Mouse (Mus musculus) limb, embryonic 15.5 days (tissue): ENCODE measurements around the gene 3830406C13Rik. TPM values are rescaled to one million over a fixed set of nuclear protein-coding genes. Genes with fewer than 3 reads are reported as not detected.
A peak's percentile ranks its signal among the peaks of the same experiment; 100 is the strongest.
"Not testable (repeated sequence)": the region's sequence is repeated elsewhere in the genome, so short reads cannot be mapped to it uniquely, and the experiment has no call there.

Source experiments
- ATAC-seq: fragments of 200-750 bp; cut with Nextera tagmentation; 2 replicates; pipeline ENCODE4 v1.8.0; 2017; ENCODE audit warnings: low read depth, moderate TSS enrichment; ENCODE audit not compliant: insufficient number of reproducible peaks, low FRiP score, low TSS enrichment
- H3K27ac ChIP-seq: fragments of 300-500 bp; sonication (generic); 2 replicates; pipeline ENCODE4 v1.5.1; 2015; ENCODE audit warnings: moderate library complexity, mild to moderate bottlenecking, inconsistent platforms
- H3K27me3 ChIP-seq: fragments of 300-500 bp; sonication (generic); 2 replicates; pipeline ENCODE4 v1.6.1; 2015; ENCODE audit warnings: inconsistent platforms
- H3K36me3 ChIP-seq: fragments of 300-500 bp; sonication (generic); 2 replicates; pipeline ENCODE4 v1.6.1; 2015; ENCODE audit warnings: inconsistent platforms
- H3K4me1 ChIP-seq: fragments of 300-500 bp; sonication (generic); 2 replicates; pipeline ENCODE4 v1.6.1; 2015; ENCODE audit warnings: inconsistent platforms
- H3K4me2 ChIP-seq: fragments of 300-500 bp; sonication (generic); 2 replicates; pipeline ENCODE4 v1.6.1; 2015; ENCODE audit warnings: mild to moderate bottlenecking, inconsistent platforms
- H3K4me3 ChIP-seq: fragments of 300-500 bp; sonication (generic); 2 replicates; pipeline ENCODE4 v1.5.1; 2015; ENCODE audit warnings: mild to moderate bottlenecking, inconsistent platforms
- H3K9ac ChIP-seq: fragments of 300-500 bp; sonication (generic); 2 replicates; pipeline ENCODE4 v1.6.1; 2015; ENCODE audit warnings: inconsistent platforms
- H3K9me3 ChIP-seq: fragments of 300-500 bp; sonication (generic); 2 replicates; pipeline ENCODE4 v1.6.1; 2016; ENCODE audit warnings: inconsistent platforms
- WGBS: fragments of 180-500 bp; shearing (Covaris S2); methylation state at CpG from one replicate; pipeline ENCODE4 v1.1.7; 2015; 5-methylcytosine and 5-hydroxymethylcytosine counted together
- polyA plus RNA-seq: library from polyadenylated mRNA; unstranded; fragments of >200 nt; fragmentation: Nextera tagmentation; extraction: Ambion mirVana; gene quantifications from 2 replicates; pipeline ENCODE4 v1.2.1, GENCODE M21; 2015

Gene 3830406C13Rik
- 52.2 and 52.7 TPM in 2 replicates for polyA plus RNA-seq

DNA sequence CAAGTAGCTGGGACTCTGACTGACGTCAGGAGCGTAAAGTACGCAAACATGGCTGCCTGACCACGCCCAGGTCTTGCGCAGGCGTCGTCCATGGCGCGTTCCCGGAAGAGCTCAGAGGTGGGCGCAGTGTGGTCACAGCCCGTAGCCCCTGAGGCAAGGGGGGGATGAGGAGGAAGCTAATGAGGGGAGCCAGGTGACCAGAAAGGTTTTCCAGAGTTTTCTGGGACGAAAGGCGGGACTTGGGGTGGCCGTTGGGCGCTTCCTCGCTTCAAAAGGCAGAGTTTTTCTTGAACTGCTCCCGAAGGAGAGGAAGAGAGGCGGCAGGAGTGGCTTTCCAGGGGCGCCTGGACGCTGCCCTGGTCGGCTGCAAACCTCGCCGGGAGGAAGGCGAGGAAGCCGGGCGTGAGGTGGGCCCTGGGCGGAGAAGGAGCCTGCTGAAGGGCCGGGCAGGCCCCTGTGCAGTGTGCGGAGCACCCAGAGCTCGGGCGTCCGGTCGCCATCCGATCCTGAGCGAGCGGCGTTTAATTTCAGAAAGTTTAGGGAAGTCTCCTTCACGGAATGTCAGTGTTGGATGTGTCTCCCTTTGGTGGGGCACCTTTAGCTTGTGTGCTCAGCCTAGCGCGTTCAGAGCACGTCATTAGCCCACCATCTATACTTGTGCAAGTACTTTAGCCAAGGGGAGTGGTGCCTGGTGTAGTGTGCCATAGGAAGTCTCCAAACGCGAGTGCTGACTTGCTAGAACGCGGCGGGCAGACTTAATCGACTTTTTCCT is at the start of gene 3830406C13Rik:
TSS of gene 3830406C13Rik (plus strand) at position 33 of the 772 bp plus-strand sequence.
- Histone ChIP-seq H3K4me2 (peak within 1 kb of the TSS; percentile 49), H3K27ac (peak within 1 kb of the TSS; percentile 95), H3K9me3 (no peaks in the 10 kb centered on the region), H3K4me1 (no peaks in the 10 kb centered on the region), H3K36me3 (0 out of 2 replicates have a peak, but pooled peaks cover 8% of the 10 kb centered on the region), H3K4me3 (peak within 1 kb of the TSS; percentile 71), H3K27me3 (no peaks in the 10 kb centered on the region), H3K9ac (peak within 1 kb of the TSS; percentile 74)
- peak; percentile 95 for ATAC-seq
- under 1% methylated on average over 48 of the region's 48 CpGs for WGBS

GRCm38 (mm10) chr14:12243726-12244125 is 40.2 kb upstream of the 3830406C13Rik start:
- Histone ChIP-seq H3K36me3 (no peaks in the 10 kb centered on the region), H3K4me3 (no peak overlapping the region), H3K4me2 (no peak overlapping the region), H3K27me3 (no peaks in the 10 kb centered on the region), H3K9me3 (no peaks in the 10 kb centered on the region), H3K9ac (no peak overlapping the region), H3K27ac (no peak overlapping the region), H3K4me1 (no peaks in the 10 kb centered on the region)
- no peak for ATAC-seq
- whole genome bisulfite sequencing = 63% methylated on average over 4 of the region's 4 CpGs

DNA sequence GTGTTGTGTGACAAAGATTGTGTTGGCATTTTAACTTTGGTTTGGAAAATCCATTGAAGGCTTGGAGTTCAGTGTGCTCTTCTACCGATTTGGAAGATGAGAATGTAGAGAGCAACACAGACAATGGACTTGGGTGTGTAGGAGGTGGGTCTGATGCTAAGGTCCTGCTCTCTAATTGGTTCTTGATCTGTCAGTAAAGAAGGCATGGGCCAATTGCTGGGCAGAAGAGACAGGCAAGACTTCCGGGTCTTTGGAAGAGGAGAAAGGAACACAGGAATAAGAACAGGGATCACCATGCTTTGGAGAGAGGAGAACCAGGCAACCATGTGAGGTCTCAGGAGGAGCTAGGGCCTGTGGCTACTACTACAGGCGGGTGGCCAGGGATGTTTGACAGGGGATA is 7.9 kb upstream of the 3830406C13Rik start:
- Histone ChIP-seq H3K9me3 (no peaks in the 10 kb centered on the region), H3K36me3 (no peaks in the 10 kb centered on the region), H3K27me3 (no peaks in the 10 kb centered on the region), H3K4me1 (no peaks in the 10 kb centered on the region), H3K4me2 (no peak overlapping the region), H3K4me3 (no peak overlapping the region), H3K9ac (no peak overlapping the region), H3K27ac (no peak overlapping the region)
- no peak for ATAC-seq
- WGBS = 64% methylated on average over 3 of the region's 3 CpGs

- Histone ChIP-seq H3K36me3 (0 out of 2 replicates have a peak, but pooled peaks cover 4% of the 10 kb centered on the region), H3K9ac (peak within 1 kb of the TSS; percentile 74), H3K27me3 (no peaks in the 10 kb centered on the region), H3K27ac (peak within 1 kb of the TSS; percentile 95), H3K4me1 (no peaks in the 10 kb centered on the region), H3K4me3 (peak within 1 kb of the TSS; percentile 71), H3K9me3 (no peaks in the 10 kb centered on the region), H3K4me2 (peak within 1 kb of the TSS; percentile 49)
- WGBS = 77% methylated on average over 6 of the region's 6 CpGs
- ATAC-seq = no peak
These were observed 332 bp upstream of the 3830406C13Rik start, which contains the start of gene Gm49355 for GRCm38 (mm10) chr14:12283641-12284040. Gene Gm49355 (plus strand): TSS chr14:12283976.

GRCm38 (mm10) chr14:12289747-12290146 is 5.8 kb downstream of the 3830406C13Rik start:
- H3K27me3 ChIP-seq, H3K4me2 ChIP-seq, H3K9me3 ChIP-seq, H3K27ac ChIP-seq, H3K36me3 ChIP-seq, H3K4me3 ChIP-seq, ATAC-seq, H3K4me1 ChIP-seq, H3K9ac ChIP-seq: not testable (repeated sequence)

- 86% methylated on average over 7 of the region's 7 CpGs for WGBS
- Histone ChIP-seq H3K27me3 (no peaks in the 10 kb centered on the region), H3K4me2 (no peak overlapping the region), H3K9ac (no peak overlapping the region), H3K27ac (no peak overlapping the region), H3K4me1 (no peaks in the 10 kb centered on the region), H3K9me3 (no peaks in the 10 kb centered on the region), H3K4me3 (no peak overlapping the region), H3K36me3 (peaks cover 6% of the 10 kb centered on the region)
- ATAC-seq = no peak
These were observed 12.4 kb downstream of the 3830406C13Rik start for GRCm38 (mm10) chr14:12296391-12296790.

- Histone ChIP-seq H3K36me3 (peaks cover 6% of the 10 kb centered on the region), H3K9ac (no peak overlapping the region), H3K9me3 (no peaks in the 10 kb centered on the region), H3K4me2 (no peak overlapping the region), H3K4me1 (no peaks in the 10 kb centered on the region), H3K4me3 (no peak overlapping the region), H3K27ac (no peak overlapping the region), H3K27me3 (no peaks in the 10 kb centered on the region)
- ATAC-seq = no peak
These were observed 15.2 kb downstream of the 3830406C13Rik start for GRCm38 (mm10) chr14:12299171-12299570.

DNA sequence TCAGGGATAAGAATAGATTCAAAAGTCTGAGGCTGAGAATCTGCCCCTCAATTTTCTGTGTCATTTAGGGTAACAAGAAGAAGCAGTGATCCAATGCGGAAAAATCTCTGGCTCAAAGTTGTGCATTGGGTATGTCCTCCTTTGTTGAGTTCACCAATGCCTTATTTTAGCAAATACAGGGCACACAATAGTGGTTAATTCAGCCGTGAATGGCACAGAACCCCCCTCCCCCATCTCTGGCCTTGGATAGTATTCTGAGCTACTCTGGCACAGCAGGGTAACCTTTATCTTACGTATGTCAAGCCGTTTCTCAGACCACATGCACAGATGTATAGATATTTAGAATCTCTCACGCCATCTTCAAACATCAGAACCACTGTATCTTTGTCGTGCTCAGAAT is 15.7 kb downstream of the 3830406C13Rik start:
- H3K4me1 ChIP-seq = no peaks in the 10 kb centered on the region
- no peaks in the 10 kb centered on the region for H3K27me3 ChIP-seq
- no peaks in the 10 kb centered on the region for H3K9me3 ChIP-seq
- H3K36me3 ChIP-seq = peaks cover 6% of the 10 kb centered on the region
- H3K4me2 ChIP-seq = no peak overlapping the region
- no peak overlapping the region for H3K9ac ChIP-seq
- no peak for ATAC-seq
- 82% methylated on average over 6 of the region's 6 CpGs for WGBS
- H3K4me3 ChIP-seq = no peak overlapping the region
- H3K27ac ChIP-seq = no peak overlapping the region

GRCm38 (mm10) chr14:12300275-12300674 is 16.3 kb downstream of the 3830406C13Rik start:
- H3K4me3 ChIP-seq = no peak overlapping the region
- no peak overlapping the region for H3K27ac ChIP-seq
- ATAC-seq = no peak
- no peaks in the 10 kb centered on the region for H3K27me3 ChIP-seq
- H3K4me1 ChIP-seq = no peaks in the 10 kb centered on the region
- peaks cover 6% of the 10 kb centered on the region for H3K36me3 ChIP-seq
- H3K9ac ChIP-seq = no peak overlapping the region
- 66% methylated on average over 4 of the region's 4 CpGs for WGBS
- no peak overlapping the region for H3K4me2 ChIP-seq
- no peaks in the 10 kb centered on the region for H3K9me3 ChIP-seq

DNA sequence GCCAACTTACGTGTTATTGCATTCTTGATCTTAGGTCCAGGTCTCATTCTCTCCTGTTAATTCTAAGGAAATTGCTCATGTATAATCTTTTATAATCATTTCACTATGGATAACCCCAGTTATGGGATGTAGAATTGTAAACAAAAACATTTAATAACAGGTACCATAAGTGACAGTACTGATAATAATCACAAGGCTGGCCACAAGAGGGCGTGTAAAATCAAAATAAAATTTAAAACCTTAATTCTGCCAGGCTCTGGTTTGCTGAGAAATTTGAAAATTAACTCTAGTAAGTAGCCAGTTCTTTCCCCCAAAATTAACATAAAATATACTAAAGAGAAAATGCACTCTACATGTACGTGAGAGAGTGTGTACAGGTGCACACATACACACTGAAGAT is 16.7 kb downstream of the 3830406C13Rik start:
- H3K4me2 ChIP-seq = no peak overlapping the region
- 68% methylated on average over 3 of the region's 3 CpGs for WGBS

GRCm38 (mm10) chr14:12303106-12303505 is 19.1 kb downstream of the 3830406C13Rik start:
- ATAC-seq = no peak
- H3K27me3 ChIP-seq = no peaks in the 10 kb centered on the region
- H3K9ac ChIP-seq = no peak overlapping the region
- peaks cover 5% of the 10 kb centered on the region for H3K36me3 ChIP-seq
- no peak overlapping the region for H3K4me2 ChIP-seq
- no peaks in the 10 kb centered on the region for H3K9me3 ChIP-seq
- no peak overlapping the region for H3K27ac ChIP-seq
- H3K4me1 ChIP-seq = no peaks in the 10 kb centered on the region
- WGBS = 51% methylated on average over 2 of the region's 2 CpGs
- H3K4me3 ChIP-seq = no peak overlapping the region

More for the DNA sequence above, 16.7 kb downstream of the 3830406C13Rik start:
- Histone ChIP-seq H3K27me3 (no peaks in the 10 kb centered on the region), H3K27ac (no peak overlapping the region), H3K36me3 (peaks cover 6% of the 10 kb centered on the region), H3K4me1 (no peaks in the 10 kb centered on the region), H3K4me3 (no peak overlapping the region), H3K9ac (no peak overlapping the region), H3K9me3 (no peaks in the 10 kb centered on the region)
- ATAC-seq = no peak

DNA sequence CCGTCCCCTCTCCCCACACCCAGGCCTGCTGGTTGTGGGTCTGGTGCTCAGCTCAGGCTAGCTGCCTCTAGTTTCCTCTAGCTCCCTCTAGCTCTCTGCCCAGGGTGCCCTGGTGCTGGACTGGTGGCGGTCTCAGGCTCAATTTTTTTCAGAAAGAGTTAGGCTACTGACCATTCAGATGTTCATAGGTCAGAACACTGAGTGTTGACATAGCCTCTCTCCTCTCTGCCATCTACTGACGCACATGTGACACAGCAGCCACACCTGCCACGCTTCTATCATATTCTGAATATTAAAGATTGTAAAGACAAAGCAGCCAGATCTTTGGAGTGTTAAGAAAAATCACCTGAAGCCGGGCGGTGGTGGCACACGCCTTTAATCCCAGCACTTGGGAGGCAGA is 49.6 kb downstream of the 3830406C13Rik start:
- Histone ChIP-seq H3K4me2 (no peak overlapping the region), H3K4me1 (no peaks in the 10 kb centered on the region), H3K36me3 (no peaks in the 10 kb centered on the region), H3K9ac (no peak overlapping the region), H3K4me3 (no peak overlapping the region), H3K27me3 (peaks cover 47% of the 10 kb centered on the region), H3K27ac (no peak overlapping the region), H3K9me3 (no peaks in the 10 kb centered on the region)
- WGBS = 80% methylated on average over 7 of the region's 7 CpGs
- no peak for ATAC-seq
